Mouse (Mus musculus) right cerebral cortex, postnatal 10 days (tissue): Measurements from ENCODE around the gene Arfgap3.
A peak's percentile ranks its signal among the peaks of the same experiment; 100 is the strongest.
"Not testable (repeated sequence)": the region's sequence is repeated elsewhere in the genome, so short reads cannot be mapped to it uniquely, and the experiment has no call there.

Source experiments
- DNase-seq, 2 experiments: peaks; one replicate each; pipeline ENCODE4 v3.0.0; 2021; ENCODE audit warnings: low spot score in 2 of 2

The Arfgap3 gene

DNA sequence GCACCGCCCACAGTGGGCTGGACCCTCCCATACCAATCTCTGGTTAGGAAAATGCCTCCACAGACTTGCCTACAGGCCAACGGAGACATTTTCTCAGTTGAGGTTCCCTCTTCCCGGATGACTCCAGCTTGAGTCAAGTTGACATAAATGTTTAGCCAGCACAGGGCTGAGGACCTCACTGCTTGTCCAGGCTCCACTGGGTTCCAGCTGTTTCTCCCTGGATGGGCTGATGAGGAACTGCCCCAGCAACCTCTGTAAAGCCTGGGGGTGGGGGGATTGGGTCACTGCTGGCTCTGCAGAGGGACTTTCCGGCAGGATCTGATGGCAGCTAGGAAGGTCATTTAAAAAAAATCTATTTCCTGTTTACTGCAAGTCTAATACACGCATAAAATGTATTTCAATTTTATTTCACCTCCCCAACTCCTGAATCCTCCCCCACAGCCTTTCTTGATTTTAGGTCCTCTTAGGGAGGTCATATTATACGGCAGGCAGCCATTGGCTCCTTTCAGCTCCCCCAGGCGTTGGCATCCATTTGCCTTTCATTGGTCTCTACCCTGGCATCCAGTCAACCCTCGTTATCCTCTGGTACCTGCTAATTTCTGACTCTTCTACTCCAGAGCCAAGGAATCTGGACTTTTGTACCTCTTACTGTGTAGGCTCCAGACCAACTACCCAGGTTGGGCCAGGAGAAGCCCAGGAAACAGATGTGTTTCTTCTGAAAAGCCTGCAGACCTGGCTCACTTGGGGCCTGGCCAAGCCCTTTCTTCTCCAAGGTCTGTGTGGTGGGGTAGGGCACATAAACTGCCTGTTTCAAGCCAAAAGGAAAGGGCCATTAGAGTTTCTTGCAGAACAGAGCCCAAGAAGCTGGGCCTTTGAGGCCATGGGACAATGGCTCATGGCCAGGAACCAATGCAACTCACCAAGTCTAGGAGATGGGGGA, 56.1 kb downstream of the Arfgap3 start:
- DNase-seq: peak; percentile 46 to 48

GRCm38 (mm10) chr15:83293144-83293543, 56.9 kb downstream of the Arfgap3 start:
- DNase-seq: no peak

- no peak for DNase-seq
These were observed 57.6 kb downstream of the Arfgap3 start for GRCm38 (mm10) chr15:83292261-83293056.

DNA sequence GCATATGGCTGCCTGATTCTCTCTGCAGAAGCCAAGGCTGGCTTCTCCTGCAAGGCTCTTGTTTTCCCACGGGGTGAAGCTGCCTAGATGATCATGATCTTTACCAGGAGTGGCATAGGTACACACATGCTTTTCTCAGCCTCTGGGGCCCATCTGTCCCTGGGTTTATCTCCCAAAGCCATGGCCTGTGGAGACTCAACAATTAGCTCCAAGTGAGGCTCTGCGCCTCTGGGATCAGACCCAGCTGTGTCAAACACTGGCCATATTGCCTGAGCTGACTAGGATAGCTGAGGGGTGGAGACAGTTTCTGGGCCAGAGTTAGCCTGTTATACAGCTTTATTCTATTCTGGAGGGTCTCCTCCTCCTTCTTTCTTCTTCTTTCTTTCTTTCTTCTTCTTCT, 59.1 kb downstream of the Arfgap3 start:
- no peak for DNase-seq

DNA sequence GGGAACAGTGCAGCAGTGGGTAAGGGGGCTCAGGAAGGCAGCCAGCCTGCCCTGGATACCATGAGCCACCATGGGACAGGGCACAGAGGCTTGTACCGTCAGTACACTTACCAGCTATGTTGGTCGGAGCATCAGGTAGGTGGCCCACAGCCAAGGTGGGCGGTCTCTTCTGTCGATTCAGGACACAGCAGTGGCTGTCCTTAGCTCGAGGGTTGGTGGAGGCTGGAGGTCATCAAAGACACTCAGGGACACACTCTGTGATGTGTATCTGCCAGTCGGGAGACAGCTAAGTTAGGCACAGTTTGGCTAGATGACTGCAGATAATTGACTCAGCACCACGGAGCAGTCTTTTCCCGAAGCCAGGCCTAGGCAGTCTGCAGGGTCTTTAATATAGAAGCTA, 65.2 kb downstream of the Arfgap3 start:
- DNase-seq: no peak

GRCm38 (mm10) chr15:83282397-83282796, 67.7 kb downstream of the Arfgap3 start:
- no peak for DNase-seq

DNA sequence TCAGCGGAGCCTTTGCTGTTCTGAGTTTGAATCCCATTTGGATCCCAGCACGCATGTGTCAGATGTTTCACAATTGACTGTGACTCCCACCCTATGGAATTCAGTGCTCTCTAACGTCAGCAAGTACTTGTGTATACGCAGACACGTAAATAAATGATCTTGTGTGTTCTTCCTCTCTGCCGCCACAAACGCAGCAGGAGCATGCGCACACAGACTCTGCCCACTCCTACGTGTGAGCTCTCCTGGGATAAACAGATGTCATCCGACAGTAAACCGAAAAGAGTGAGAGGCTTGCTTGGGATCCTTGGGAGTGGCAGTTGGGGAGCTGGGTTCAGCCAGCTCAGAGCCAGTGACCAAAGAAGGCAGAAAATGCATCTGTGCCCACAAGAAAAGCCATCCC, 68.7 kb downstream of the Arfgap3 start:
- no peak for DNase-seq

GRCm38 (mm10) chr15:83278579-83278978, 71.5 kb downstream of the Arfgap3 start:
- no peak for DNase-seq

DNA sequence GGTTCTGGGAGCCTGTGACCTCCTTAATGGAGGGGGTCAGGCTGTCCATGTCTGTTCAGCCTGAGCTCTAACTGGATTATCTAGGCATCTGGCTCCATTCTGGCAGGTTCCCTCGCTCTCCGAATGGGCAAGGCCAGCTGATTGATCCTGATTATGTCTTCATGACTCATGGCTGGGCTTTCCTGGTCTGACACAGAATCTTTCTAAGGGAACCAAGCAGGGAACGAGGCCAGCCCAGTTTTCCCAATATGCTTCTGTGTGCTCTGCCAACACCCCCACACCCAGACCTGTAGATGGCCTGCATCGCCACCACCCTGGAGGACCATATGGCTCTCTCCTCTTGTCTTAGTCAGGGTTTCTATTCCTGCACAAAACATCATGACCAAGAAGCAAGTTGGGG, 72.6 kb downstream of the Arfgap3 start:
- peak in 1 of 2 experiments; percentile 40 for DNase-seq

- DNase-seq: not testable (repeated sequence)
These were observed 75.8 kb downstream of the Arfgap3 start for GRCm38 (mm10) chr15:83274237-83274636.

GRCm38 (mm10) chr15:83273017-83273416, 77.0 kb downstream of the Arfgap3 start:
- no peak for DNase-seq

DNA sequence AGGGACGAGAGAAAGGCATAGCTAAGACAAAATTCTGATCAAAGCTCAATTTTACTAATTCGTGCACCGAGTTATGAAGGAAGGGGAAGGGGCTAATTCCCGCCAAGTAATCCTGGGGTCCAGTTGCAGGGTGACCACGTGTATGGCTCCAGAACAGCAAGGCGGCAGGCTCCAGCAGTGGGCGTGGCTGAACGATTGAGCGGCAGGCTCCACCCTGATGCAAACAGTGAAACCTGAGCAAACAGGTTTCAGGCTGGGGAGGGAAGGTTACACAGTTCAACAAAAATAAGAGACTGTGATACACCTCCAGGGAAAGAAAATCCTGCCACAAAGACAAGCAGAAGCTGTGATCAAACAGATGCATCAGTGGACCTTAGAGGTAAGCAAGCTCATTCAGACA, 78.8 kb downstream of the Arfgap3 start:
- DNase-seq: not testable (repeated sequence)

DNA sequence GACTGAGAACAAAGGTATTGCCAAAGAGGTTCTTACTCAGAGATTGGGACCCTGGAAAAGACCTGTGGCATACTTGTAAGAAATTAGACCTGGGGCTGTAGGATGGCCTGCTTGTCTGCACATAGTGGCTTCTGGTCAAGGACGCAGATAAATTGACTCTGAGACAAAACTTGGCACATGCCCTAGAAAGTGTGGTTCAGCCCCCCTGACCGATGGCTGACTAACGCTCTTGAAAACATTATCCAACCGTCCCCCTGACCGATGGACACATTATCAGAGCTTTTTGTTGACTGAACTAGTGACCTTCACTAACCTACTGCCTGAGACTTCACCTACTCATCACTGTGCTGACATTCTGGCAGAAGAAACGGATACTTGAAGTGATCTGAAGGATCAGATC, 80.1 kb downstream of the Arfgap3 start:
- DNase-seq: not testable (repeated sequence)

- not testable (repeated sequence) for DNase-seq
These were observed 81.6 kb downstream of the Arfgap3 start for GRCm38 (mm10) chr15:83268428-83268827.

- DNase-seq: no peak
These were observed 84.8 kb downstream of the Arfgap3 start for GRCm38 (mm10) chr15:83265269-83265668.

DNA sequence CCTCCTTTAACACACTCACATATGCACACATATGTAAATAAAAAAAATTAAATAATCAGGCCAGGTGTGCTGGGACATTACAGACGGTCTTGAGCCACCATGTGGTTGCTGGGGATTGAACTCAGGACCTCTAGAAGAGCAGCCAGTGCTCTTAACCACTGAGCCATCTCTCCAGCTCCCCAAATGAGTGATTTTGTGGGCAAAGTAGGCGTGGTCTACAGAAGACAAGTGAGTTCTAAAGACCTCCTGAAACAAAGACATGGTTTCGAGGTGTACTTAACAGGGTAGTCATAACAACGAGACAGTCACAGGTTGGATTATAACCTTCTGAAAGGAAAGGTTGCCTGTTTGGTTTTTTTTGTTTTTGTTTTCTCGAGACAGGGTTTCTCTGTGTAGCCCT, 86.6 kb downstream of the Arfgap3 start:
- no peak for DNase-seq

GRCm38 (mm10) chr15:83257906-83258305, 92.1 kb downstream of the Arfgap3 start:
- peak in 1 of 2 experiments; percentile 45 for DNase-seq

DNA sequence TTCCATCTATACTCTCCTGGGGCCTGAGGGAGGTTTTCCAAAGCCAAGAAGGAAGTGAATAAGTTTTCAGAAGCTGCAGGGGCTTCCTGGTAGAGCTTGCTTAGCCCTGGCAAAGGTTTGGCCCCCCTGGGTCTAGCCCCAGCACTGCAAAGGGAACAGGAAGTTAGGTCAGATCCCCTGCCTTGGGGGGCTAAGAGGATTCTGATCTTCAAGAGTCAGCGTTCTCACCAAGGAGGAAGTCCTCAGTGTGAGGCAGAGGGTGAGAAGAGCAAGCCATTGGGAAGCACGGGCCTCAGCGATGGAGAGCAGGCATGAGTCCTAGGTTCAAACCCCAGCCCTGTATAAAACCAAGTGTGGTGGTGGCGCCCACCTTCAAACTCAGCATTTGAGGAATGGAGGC, 93.6 kb downstream of the Arfgap3 start:
- peak in 1 of 2 experiments; percentile 28 for DNase-seq

DNA sequence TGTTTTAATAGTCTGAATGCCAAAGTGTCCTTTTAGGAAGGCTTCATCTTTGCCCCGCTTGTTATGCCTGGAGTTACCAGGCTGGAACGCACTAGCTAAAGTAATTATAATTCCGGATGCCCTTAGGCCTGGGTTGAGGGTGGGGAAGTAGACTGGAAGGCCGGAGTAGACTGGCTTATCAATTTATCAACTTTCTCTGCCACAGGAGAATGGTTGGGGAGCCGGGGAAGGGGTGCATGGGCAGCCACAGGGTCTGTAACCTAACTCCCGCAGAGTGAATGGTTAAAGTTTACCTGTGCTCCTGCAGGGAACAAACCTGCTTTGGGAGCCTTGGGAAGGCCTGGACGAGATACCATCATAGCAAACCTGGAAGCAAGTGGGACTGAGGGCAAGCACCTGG, 94.1 kb downstream of the Arfgap3 start:
- DNase-seq: no peak

DNA sequence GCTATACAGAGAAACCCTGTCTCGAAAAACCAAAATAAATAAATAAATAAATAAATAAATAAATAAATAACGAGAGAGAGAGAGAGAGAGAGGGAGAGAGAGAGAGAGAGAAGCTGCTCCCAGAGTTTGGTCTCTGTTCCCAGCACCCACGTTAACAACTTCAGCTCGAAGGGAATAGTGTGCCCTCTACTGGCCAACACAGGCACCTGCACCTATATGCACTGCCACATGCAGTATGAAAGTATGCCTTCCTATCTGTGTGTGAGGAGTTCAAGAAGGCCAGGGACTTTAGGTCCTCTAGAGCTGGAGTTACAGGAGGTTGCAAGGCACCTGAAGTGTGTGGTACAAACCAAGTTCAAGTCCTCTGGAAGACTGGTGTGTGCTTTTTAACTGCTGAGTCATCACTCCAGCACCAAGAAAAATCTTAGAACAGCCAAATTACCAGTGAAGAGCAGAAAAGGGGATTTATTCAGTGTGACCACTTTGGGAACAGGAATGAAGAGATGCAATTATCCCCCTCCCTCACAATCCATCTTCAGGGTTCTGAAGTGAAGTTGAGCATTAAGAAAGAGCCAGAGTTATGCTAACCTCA, 94.8 kb downstream of the Arfgap3 start:
- DNase-seq: no peak

DNA sequence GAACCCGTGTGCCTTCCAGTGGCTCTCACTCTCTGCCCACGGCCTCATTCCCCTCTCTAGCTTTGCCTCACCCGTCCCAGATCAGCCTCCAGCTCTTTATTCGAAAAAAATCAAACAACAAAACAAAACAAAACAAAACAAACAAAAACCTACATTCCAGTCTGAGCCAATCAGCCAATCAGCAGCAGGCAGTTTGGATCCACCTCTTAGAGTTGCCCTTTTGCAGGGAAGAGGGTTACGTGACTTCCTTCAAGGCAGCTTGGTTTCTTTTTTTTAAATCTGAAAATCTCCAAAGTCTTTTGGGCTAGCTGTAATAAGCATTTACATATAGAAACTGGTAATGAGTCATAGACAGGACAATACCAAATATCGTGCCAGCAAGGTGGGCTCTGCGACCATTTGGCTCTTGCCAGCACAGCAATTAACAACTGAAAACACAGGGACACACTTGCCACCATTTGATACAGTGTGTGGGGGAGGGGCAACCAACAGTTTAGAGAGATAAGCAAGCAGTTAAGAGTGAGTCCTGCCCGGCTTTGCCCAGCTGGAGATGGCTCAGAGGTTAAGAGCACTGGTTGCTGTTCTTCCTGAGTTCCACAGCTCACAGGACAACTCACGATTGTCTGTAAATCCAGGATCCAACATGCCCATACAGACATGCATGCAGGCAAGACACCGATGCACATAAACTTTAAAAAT, 95.5 kb downstream of the Arfgap3 start:
- DNase-seq: no peak

DNA sequence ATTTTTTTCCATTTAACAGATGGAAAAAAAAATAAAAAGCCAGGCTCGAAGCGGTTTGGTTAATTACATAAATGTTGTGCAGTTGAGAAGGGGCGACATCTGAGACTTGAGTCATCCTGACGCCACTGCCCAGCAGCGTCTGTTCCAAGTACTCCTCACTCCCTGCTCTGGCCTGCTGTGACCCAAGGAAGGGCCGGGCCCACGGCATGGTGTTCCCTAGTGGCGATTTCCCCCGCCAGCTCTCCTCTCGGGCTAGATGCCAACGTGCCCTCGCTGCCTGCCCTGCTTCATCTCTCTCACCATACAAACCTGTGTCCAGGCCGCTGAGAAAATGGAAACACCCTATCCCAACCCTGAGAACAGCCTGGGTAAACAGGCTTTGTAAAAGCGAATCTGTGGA, 98.0 kb downstream of the Arfgap3 start:
- no peak for DNase-seq
